Mouse (Mus musculus): ENCODE results near the gene Snrpa1.

DNA sequence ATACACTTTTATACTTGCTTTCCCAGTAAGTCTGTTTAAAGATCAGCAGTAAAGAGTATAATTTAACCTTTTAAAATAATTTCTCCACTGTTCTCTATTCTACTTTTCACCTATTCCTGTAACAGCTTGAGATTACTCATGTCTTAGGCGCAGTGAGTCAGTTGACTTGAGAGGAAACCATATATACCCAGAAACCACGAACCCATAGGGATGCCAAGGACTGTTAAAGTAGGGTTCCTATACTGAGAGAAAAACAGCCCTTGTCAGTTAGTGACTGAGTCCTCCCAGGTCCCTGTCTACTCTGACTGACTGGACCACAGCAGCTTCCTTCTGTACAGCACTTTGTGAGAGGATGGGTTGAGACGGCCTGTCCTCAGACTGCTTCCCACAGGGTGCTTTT, 59.2 kb downstream of the Snrpa1 start:
- TF ChIP-seq POLR2A (IDR thresholded peaks at IDR 0.05; ENCODE audit: insufficient read length, low read depth), result no peak
- TF ChIP-seq MYOG (IDR thresholded peaks at IDR 0.05; ENCODE audit: control insufficient read depth in 1 of 3, insufficient read depth in 1 of 3, insufficient read length in 2 of 3, low read depth in 2 of 3), result no peak
- no peak for TF ChIP-seq MYOD1 (IDR thresholded peaks at IDR 0.05; ENCODE audit: control insufficient read depth in 1 of 3, insufficient read length in 2 of 3, low read depth in 2 of 3)
- TF ChIP-seq CEBPB (IDR thresholded peaks at IDR 0.05; ENCODE audit: insufficient read depth, poor library complexity, severe bottlenecking), result no peak

Data from myocyte (in vitro differentiated cells).